Mouse (Mus musculus): ENCODE data around the gene Sec22b.

GRCm38 (mm10) chr3:97941440-97942259 is 40.7 kb downstream of the Sec22b start:
- TF ChIP-seq CTCF (IDR thresholded peaks at IDR 0.05; ENCODE audit: insufficient read depth, low read length) (no peak), POLR2A (IDR thresholded peaks at IDR 0.05; ENCODE audit: borderline replicate concordance, extremely low read depth, low read depth, low read length) (no peak)

All from lung, adult 2 months (tissue).